Mouse (Mus musculus) liver, embryonic 14.5 days (tissue): Measurements from ENCODE around the gene Itgad. TPM values are rescaled to one million over a fixed set of nuclear protein-coding genes. Genes with fewer than 3 reads are reported as not detected.

ENCODE experiments used
- ATAC-seq: fragments of 200-750 bp; cut with Nextera tagmentation; 2 replicates; pipeline ENCODE4 v1.8.0; 2017; ENCODE audit warnings: moderate number of reproducible peaks, mild to moderate bottlenecking, moderate library complexity; ENCODE audit not compliant: insufficient read depth
- DNase-seq, 3 experiments: peaks; one replicate each; pipeline ENCODE4 v3.0.0-alpha.2; 2012 to 2013; ENCODE audit warnings: low read depth in 3 of 3, low spot score in 3 of 3
- H3K27ac ChIP-seq: fragments of 300-500 bp; sonication (generic); 2 replicates; pipeline ENCODE4 v1.5.1; 2014; ENCODE audit warnings: moderate library complexity, mild to moderate bottlenecking, control low read depth, inconsistent platforms
- H3K27me3 ChIP-seq: fragments of 300-500 bp; sonication (generic); 2 replicates; pipeline ENCODE4 v1.6.1; 2014; ENCODE audit warnings: mild to moderate bottlenecking, low read length, moderate library complexity; ENCODE audit not compliant: control insufficient read depth, insufficient read depth
- H3K36me3 ChIP-seq: fragments of 300-500 bp; sonication (generic); replicated peaks from 2 replicates; pipeline ENCODE4 v1.6.1; 2014; ENCODE audit warnings: low read depth; ENCODE audit not compliant: control insufficient read depth, insufficient read depth
- H3K4me1 ChIP-seq, 2 experiments: fragments of 200-500 bp in 1 of 2; fragments of 300-500 bp in 1 of 2; sonication (generic) in 1 of 2; replicated peaks; 2 replicates each; pipeline ENCODE4 v1.6.1; 2012 to 2014; ENCODE audit warnings: antibody characterized with exemption in 1 of 2, inconsistent platforms in 1 of 2, low read length in 1 of 2; ENCODE audit not compliant: control insufficient read depth in 2 of 2, insufficient read depth in 2 of 2
- H3K4me2 ChIP-seq: fragments of 300-500 bp; sonication (generic); 2 replicates; pipeline ENCODE4 v1.6.1; 2014; ENCODE audit warnings: low read depth, mild to moderate bottlenecking, control low read depth, moderate library complexity
- H3K4me3 ChIP-seq, 2 experiments: fragments of 200-500 bp in 1 of 2; fragments of 300-500 bp in 1 of 2; sonication (generic) in 1 of 2; 2 replicates each; pipeline ENCODE4 v1.5.1; 2012 to 2014; ENCODE audit warnings: low read depth in 2 of 2, low read length in 2 of 2, mild to moderate bottlenecking in 2 of 2, control low read depth in 1 of 2, inconsistent platforms in 1 of 2, moderate library complexity in 1 of 2; ENCODE audit not compliant: insufficient read depth in 1 of 2
- H3K9ac ChIP-seq: fragments of 300-500 bp; sonication (generic); replicated peaks from 2 replicates; pipeline ENCODE4 v1.6.1; 2014; ENCODE audit warnings: mild to moderate bottlenecking, control low read depth, moderate library complexity
- H3K9me3 ChIP-seq: fragments of 300-500 bp; sonication (generic); 2 replicates; pipeline ENCODE4 v1.6.1; 2016; ENCODE audit warnings: low read length, mixed read lengths; ENCODE audit not compliant: control insufficient read depth
- CTCF ChIP-seq: IDR thresholded peaks from 2 replicates; pipeline ENCODE4 v1.5.1; 2016; ENCODE audit warnings: antibody characterized with exemption, low read depth, control low read depth
- EP300 ChIP-seq: IDR thresholded peaks from 2 replicates; pipeline ENCODE4 v1.6.1; 2016; ENCODE audit warnings: antibody characterized with exemption, low read depth
- WGBS: fragments of 180-500 bp; shearing (Covaris S2); extraction: QIAGEN DNeasy Blood & Tissue Kit; methylation state at CpG from one replicate; pipeline ENCODE4 v1.1.7; 2014; ENCODE audit not compliant: insufficient replicate concordance; 5-methylcytosine and 5-hydroxymethylcytosine counted together
- polyA plus RNA-seq, 2 experiments: library from polyadenylated mRNA; depleted of rRNA in 1 of 2; stranded (reverse) in 1 of 2; unstranded in 1 of 2; fragments of >200 nt; fragmentation: Nextera tagmentation in 1 of 2; extraction: Ambion mirVana in 1 of 2; gene quantifications; 2 replicates each; pipeline versions ENCODE4 v1.2.1 to v1.2.3; 2012 to 2014

Itgad gene
- polyA plus RNA-seq, 2 experiments, result 0.01 TPM; not detected in 1

DNA sequence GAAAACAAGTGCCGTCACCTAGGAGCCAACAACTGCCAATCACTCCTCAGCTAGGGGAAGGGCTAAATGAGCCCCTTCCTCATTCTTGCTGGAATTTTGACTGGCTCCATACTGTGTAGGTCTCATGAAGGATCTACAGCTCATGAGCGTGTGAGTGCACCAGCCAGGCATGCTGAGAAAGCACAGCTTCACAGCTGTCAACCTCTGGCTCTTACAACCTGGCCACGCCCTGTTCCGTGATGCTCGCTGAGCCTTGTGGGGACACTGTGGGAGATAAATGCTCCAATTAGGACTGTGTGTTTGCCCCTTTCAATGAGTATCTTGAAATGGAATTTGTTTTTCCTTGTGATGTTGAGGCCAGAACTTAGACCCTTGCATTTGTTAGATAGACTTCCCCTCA is 95.8 kb downstream of the Itgad start:
- Histone ChIP-seq H3K36me3 (no peaks in the 10 kb centered on the region), H3K4me2 (no peak overlapping the region), H3K27me3 (peaks cover 9% of the 10 kb centered on the region), H3K9me3 (no peaks in the 10 kb centered on the region), H3K27ac (no peak overlapping the region), H3K9ac (no peak overlapping the region), H3K4me3 (no peak overlapping the region), H3K4me1 (peaks cover 11% of the 10 kb centered on the region in 2 experiments)
- DNase-seq (no peak), ATAC-seq (no peak)
- WGBS, result 54% methylated on average over 5 of the region's 5 CpGs
- TF ChIP-seq EP300 (no peak), CTCF (no peak)

DNA sequence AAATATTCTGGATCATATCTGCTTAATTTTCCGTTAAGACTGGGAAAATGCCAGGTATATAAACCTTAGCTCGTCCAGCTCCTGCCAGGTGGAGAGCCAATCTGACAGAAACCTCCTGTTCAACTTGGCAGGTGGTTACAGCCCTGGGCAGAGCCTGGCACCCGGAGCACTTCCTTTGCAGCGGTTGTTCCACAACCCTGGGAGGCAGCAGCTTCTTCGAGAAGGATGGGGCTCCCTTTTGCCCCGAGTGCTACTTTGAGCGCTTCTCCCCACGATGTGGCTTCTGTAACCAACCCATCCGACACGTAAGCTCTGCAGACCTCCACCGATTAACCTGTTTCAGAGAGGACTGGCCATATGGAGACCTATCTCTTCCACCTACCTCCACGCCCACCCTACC is 97.8 kb downstream of the Itgad start:
- Histone ChIP-seq H3K4me3 (no peak overlapping the region), H3K9me3 (no peaks in the 10 kb centered on the region), H3K4me1 (peaks cover 7 to 9% of the 10 kb centered on the region in 2 experiments), H3K36me3 (no peaks in the 10 kb centered on the region), H3K27me3 (peaks cover 9% of the 10 kb centered on the region), H3K9ac (no peak overlapping the region), H3K27ac (no peak overlapping the region), H3K4me2 (no peak overlapping the region)
- no peak for TF ChIP-seq CTCF
- no peak for TF ChIP-seq EP300
- no peak for DNase-seq
- 52% methylated on average over 12 of the region's 12 CpGs for WGBS
- no peak for ATAC-seq

DNA sequence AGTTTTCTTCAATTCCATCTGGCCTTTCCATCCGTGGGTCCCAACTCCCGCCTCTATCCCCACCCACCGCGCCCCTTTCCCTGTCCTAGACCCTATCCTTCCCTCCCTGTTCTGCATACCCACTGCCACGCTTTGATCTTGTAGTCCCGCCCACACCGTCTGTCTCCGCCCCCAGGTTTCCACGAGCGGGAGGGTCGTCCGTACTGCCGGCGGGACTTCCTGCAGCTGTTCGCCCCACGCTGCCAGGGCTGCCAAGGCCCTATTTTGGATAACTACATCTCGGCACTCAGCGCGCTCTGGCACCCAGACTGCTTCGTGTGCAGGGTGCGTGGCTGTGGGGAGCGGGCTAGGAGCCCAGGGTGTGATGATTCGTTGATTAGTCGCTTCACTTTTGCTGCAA is 98.4 kb downstream of the Itgad start:
- ATAC-seq, result no peak
- peaks cover 5% of the 10 kb centered on the region in 2 experiments; a peak in 3 of 4 replicates for H3K4me1 ChIP-seq
- TF ChIP-seq CTCF (no peak), EP300 (no peak)
- no peak overlapping the region for H3K9ac ChIP-seq
- no peaks in the 10 kb centered on the region for H3K9me3 ChIP-seq
- no peak for DNase-seq
- H3K27ac ChIP-seq, result no peak overlapping the region
- H3K4me3 ChIP-seq, result no peak overlapping the region
- WGBS, result 21% methylated on average over 24 of the region's 24 CpGs
- H3K4me2 ChIP-seq, result peak overlapping the region; percentile 15
- no peaks in the 10 kb centered on the region for H3K36me3 ChIP-seq
- H3K27me3 ChIP-seq, result peaks cover 7% of the 10 kb centered on the region

DNA sequence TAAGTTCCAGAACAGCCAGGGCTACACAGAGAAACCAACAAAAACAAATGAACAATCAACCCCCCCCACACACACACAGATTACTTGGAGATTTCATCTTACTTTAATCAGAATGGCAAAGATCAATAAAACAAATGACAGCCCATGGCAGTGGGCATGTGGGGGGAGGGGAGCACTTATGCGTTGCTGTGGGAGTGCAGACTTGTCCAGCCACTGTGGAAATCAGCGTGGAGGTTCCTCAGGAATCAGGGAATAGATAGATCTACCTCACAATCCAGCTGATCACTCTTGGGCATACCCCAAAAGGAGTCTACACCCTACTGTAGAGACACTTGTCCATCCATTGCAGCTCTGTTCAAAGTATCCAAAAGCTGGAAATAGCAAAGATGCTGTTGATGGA is 100.8 kb downstream of the Itgad start:
- H3K9ac ChIP-seq, result no peak overlapping the region
- H3K27me3 ChIP-seq, result peaks cover 7% of the 10 kb centered on the region
- no peaks in the 10 kb centered on the region for H3K36me3 ChIP-seq
- H3K4me2 ChIP-seq, result no peak overlapping the region
- no peaks in the 10 kb centered on the region for H3K9me3 ChIP-seq
- no peak overlapping the region for H3K4me3 ChIP-seq
- peaks cover 3 to 5% of the 10 kb centered on the region in 2 experiments for H3K4me1 ChIP-seq
- no peak for ATAC-seq
- no peak overlapping the region for H3K27ac ChIP-seq
- 52% methylated on average over 2 of the region's 2 CpGs for WGBS
- no peak for DNase-seq
- no peak for TF ChIP-seq EP300
- TF ChIP-seq CTCF, result no peak

DNA sequence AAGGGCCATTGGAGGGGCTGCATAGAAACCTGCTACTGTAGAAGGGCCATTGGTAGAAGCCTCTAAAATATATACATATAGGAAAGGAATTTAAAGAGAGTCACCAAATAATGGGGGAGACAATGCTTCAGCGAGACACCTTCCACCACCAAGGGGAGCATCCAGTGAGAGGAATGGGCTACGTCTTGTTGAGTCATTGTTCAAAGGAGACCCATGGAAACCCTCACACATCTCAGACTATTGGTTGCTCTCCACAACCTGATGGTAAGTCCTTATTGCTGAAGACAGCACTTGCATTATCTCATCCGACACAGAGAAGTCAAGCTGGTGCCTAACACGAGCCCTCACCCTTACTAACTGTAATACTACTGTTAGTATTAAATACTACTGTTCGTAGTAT is 101.6 kb downstream of the Itgad start:
- DNase-seq (no peak), ATAC-seq (no peak)
- H3K27ac ChIP-seq, result no peak overlapping the region
- H3K4me3 ChIP-seq, result no peak overlapping the region
- 63% methylated on average over 5 of the region's 5 CpGs for WGBS
- TF ChIP-seq CTCF (no peak), EP300 (no peak)
- H3K27me3 ChIP-seq, result peaks cover 9% of the 10 kb centered on the region
- H3K4me2 ChIP-seq, result no peak overlapping the region
- H3K4me1 ChIP-seq, result peaks cover 0 to 4% of the 10 kb centered on the region in 2 experiments; a peak in 3 of 4 replicates
- H3K36me3 ChIP-seq, result no peaks in the 10 kb centered on the region
- no peaks in the 10 kb centered on the region for H3K9me3 ChIP-seq
- H3K9ac ChIP-seq, result no peak overlapping the region
